Mouse (Mus musculus) liver, adult 2 months (tissue): ENCODE results near the gene Il17f.

ENCODE experiments used
- CTCF ChIP-seq: fragments of 200-500 bp; IDR thresholded peaks from 2 replicates; pipeline ENCODE4 v1.5.1; 2011; ENCODE audit warnings: low read depth, low read length, control low read depth
- POLR2A ChIP-seq: fragments of 200-500 bp; IDR thresholded peaks from 2 replicates; pipeline ENCODE4 v1.6.1; 2011; ENCODE audit warnings: low read length, control low read depth; ENCODE audit not compliant: insufficient read depth; ENCODE audit errors: extremely low read depth

- TF ChIP-seq POLR2A (no peak), CTCF (no peak)
Observed at GRCm38 (mm10) chr1:20738483-20738882, 51.9 kb downstream of the Il17f start.
